Mouse (Mus musculus) stomach, postnatal 0 days (tissue): ENCODE measurements at regions not wholly inside any gene's neighbourhood (a gene's known extent, or its start where the extent isn't known, plus 50 kb on each side); places are given as distances from the start of the nearest gene placed in this dataset.

Experiments used
- CTCF ChIP-seq: IDR thresholded peaks from 2 replicates; pipeline ENCODE4 v1.5.1; 2016; ENCODE audit warnings: antibody characterized with exemption, low read depth, mild to moderate bottlenecking, moderate library complexity
- EP300 ChIP-seq: optimal IDR thresholded peaks from 2 replicates; pipeline ENCODE3; 2016; ENCODE audit warnings: antibody characterized with exemption

GRCm38 (mm10) chr2:144135586-144135985 lies 102.7 kb downstream of the Banf2 start:
- TF ChIP-seq CTCF (no peak), EP300 (no peak)
